Mouse (Mus musculus): ENCODE data around the gene Id3. TPM values are rescaled to one million over a fixed set of nuclear protein-coding genes. Genes with fewer than 3 reads are reported as not detected.

The Id3 gene
- total RNA-seq, 2 experiments from 2014 or later, result 1.8 to 2.0 TPM

DNA sequence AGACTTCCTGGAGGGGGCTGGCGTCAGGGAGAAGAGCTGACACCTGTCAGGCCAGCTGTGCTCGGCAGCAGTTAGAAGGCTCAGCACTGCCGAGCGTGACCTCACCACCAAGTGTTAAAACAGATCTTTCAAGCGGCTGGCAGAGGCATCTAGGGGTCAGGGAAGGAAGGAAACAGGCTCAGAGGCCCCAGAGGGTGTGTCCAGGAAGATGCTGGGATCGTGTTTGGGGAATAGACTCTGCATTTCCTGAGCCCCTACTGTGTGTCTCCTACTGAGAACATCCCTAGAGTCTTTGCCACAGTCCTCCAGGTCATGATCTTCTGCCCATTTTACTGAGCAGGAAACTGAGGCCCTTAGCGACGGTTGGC is 33.9 kb downstream of the Id3 start:
- no peak for ATAC-seq (ENCODE audit: poor library complexity, severe bottlenecking)

DNA sequence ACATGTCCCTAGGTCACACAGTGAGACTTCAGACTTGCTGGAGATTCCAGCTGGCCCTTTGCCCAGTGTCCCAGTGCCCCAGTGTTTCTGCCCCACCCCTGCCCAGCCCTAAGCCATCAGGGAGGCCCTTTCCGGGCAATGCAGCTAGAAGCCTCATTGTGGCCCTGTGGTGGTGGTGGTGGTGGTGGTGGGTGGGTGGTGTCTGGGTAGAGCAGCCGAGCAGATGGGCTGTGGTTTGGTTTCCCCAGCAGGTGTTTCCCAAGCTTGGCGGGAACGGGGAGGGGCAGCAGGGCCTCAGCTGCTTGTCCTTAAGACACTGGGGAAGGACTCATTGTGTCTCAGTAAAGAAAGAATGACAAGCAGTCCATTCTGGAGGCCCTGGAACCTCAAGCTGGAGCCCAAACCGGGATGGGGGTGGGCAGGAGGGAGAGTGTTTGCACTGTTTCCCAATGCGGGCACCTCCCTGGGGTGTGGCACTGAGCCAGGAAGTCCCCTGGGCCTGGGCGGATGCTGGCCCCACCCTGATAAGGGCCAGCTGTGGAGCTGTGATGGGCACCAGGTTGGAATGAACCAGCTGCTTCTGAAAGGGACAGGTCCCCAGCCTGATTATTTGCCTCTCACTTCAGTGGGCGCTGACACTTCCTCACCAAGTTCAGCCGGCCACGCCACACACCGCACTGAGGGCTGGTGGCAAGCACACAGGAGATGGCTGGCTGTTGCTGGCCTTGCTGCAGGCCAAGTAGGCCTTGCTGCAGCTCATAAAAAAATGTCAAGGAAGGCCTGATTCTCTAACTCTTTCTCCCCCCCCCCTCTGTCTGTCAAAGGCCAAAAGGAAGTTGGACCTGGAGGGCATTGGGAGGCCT is 34.5 kb downstream of the Id3 start:
- ATAC-seq (ENCODE audit: poor library complexity, severe bottlenecking), result peak; percentile 43

DNA sequence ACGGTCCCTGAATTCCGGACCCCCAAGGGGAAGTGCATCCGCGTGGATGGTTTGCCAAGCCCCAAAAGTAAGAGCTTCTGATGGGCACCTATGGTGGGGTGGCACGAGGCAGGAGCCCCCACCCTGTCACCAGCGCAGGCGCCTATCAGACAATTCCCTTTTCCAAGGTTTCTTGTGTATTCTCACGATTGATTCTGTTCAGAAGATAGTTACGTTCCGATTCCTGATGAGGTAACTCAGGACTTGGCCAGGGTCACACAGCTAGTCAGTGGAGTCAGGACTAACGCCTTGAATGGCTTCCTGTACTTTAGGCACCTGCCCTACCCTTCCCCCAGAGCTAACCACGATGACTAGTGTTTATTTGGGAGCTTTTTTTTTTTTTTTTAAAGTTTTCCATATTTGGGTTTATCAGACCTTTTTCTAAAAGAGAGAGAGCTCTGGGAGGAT is 35.2 kb downstream of the Id3 start:
- peak; percentile 15 for ATAC-seq (ENCODE audit: poor library complexity, severe bottlenecking)

DNA sequence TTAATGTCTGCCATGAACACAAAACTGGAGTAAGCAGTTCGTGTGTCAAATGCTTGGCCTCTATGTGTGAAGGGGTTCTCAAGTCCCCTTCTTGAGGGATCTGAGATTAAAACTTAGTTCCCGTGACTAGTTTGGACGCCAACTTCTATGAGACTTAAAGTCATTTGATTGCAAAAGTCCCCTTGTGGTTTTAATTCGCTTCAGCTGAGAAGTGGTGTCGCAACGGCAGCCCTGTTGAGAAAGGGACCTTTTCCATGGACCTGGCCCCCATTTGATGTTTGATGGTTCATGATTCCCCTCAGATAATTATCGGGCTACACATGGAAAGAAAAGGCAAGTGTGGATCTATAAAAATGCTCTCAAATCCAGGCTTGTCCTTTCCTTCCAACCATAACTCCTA is 36.2 kb downstream of the Id3 start:
- 0 out of 2 replicates have a peak, but pooled peaks have one; percentile 7 for ATAC-seq (ENCODE audit: poor library complexity, severe bottlenecking)

DNA sequence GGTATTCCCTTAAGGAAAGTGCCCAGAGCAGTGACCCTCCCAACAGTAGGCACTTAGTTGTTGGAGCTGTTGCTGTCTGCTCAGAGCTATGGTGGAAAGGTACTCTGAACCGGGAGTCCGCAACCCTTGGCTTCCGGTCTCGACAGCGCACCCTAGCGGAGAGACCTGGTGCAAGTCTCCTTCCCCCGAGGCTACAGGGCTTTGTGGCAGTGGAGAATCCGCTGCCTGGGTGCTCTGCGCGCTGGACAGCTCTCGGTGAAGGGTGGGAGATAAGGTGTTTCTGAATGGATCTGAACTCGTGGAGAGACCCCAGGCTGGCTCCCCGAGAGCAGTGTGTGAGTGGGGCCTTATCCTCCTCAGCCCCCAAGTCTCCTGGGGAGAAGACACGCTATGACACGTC is 36.7 kb downstream of the Id3 start:
- ATAC-seq (ENCODE audit: poor library complexity, severe bottlenecking), result peak; percentile 60

DNA sequence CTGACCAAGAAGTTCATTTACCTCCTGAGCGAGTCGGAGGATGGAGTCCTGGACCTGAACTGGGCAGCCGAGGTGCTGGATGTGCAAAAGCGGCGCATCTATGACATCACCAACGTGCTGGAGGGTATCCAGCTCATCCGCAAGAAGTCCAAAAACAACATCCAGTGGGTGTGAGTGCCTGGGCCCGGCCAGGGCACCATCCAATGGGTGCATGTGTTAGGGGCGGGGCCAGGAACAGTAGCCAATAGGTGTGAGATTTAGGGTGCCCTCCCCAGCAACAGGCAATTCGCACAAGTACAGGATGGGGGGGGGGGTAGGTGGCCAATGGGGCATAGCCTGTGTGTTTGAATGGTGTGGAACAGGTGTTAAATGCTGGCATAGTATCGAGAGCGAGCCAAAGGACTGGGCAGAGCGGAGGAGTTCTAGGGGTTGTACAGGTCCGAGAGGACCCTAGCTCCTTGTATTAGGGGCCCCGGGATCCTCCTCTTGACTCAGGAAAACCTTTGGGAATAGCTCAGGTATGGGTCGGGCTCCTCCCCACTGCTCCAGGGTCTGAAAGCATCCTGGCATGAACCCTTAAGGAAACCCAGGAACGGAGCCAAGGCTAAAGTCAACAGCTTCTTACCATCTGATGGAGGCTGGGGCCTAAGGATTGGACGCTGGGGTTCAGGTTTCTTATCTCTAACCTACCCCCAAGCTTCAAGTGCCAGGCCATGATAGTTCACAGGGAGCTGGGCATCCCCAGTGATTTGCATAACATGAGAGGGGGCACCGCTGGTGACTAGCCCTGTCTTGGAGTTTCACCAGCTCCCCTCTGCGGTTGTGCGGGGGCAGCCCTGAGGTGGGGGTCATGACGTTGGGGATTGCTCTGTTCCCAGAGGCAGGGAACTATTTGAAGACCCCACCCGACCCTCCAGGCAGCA is 37.4 kb downstream of the Id3 start:
- ATAC-seq (ENCODE audit: poor library complexity, severe bottlenecking), result peak; percentile 8; the same call in 1 of the 2 replicates

DNA sequence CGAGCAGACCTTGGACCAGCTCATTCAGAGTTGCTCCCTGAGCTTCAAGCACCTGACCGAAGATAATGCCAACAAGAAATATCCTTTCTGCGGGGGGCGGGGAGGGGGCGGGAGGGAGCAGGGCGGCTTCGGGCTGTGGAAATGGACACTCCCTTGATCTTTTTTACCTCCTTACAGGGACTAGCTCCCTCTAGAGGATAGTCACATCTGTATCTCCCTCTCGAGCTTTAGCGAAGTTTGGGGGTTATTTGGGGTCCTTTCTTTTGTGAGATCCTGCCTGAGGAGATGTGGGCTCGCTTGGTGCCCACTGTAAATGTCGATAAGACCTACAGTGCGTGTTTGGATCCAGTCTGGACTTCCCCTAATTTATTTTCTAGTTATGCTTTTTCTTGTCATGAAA is 38.1 kb downstream of the Id3 start:
- no peak for ATAC-seq (ENCODE audit: poor library complexity, severe bottlenecking)

DNA sequence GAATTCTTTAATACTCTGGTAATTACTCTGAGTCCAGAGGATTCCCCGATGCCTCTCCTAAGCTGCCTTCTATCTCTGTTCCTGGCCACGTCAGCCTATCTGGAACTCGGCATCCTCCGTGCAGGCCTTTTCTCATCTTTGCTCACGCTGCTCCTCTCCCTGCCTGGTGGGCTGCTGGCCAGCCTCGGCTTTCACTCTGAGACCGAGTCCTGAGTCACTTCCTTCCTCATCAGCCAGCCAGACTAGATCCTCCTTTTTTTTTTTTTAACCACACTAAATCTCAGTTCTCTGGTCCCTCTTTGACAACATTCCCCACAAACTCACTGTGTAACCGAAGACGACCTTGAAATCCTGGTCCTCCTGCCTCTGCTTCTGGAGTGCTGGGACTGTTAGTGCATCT is 42.1 kb downstream of the Id3 start:
- peak; percentile 75 for ATAC-seq (ENCODE audit: poor library complexity, severe bottlenecking)

DNA sequence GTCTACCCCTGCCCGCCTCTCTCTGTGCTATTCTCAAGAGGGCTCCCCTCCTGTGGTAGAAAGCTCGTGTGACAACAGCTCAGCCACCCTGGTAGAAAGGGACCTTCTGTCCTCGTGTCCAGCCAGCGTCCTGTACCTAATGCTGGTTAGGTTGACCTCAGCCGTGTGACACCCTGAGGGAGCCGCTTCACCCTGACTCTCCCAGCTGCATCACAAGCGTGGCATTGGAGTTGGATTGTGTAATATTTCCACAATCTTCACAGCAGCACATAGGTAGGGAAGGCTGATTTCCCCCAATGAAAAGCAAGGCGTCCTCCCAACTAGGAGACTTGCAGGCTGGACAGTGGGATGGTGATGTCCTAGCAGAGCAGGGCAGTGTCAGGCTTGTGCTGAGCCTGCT is 43.0 kb downstream of the Id3 start:
- ATAC-seq (ENCODE audit: poor library complexity, severe bottlenecking), result no peak

DNA sequence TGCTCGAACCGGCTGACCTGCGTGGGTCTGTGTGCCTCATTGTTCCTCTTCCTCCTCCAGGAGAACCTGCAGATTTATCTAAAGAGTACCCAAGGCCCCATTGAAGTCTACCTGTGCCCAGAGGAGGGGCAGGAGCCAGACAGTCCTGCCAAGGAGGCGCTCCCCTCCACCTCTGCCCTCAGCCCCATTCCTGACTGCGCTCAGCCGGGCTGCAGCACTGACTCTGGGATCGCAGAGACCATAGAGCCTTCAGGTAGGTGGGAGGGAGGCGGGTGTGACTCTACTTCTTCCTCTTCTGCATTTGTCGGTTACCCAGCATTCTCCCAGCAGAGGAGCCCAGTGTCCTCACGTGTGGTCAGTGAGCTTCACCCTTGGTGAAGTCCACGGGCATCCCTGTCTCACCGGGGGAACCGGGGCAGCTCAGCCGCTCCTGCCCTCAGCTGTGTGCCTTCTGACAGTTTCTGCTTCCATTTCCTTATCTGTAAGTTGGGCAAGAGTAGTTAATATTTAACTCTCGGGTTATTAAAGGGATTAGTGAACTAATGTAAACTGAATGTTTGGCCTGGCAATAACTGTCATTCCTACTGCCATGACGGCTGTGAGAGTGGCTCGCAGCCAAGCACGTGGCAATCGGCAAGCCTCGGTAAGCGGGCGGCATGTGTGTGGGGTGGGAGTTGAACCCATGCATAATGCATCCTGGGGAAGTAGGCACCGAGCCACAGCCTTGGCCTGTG is 43.6 kb downstream of the Id3 start:
- peak; percentile 45 for ATAC-seq (ENCODE audit: poor library complexity, severe bottlenecking)

DNA sequence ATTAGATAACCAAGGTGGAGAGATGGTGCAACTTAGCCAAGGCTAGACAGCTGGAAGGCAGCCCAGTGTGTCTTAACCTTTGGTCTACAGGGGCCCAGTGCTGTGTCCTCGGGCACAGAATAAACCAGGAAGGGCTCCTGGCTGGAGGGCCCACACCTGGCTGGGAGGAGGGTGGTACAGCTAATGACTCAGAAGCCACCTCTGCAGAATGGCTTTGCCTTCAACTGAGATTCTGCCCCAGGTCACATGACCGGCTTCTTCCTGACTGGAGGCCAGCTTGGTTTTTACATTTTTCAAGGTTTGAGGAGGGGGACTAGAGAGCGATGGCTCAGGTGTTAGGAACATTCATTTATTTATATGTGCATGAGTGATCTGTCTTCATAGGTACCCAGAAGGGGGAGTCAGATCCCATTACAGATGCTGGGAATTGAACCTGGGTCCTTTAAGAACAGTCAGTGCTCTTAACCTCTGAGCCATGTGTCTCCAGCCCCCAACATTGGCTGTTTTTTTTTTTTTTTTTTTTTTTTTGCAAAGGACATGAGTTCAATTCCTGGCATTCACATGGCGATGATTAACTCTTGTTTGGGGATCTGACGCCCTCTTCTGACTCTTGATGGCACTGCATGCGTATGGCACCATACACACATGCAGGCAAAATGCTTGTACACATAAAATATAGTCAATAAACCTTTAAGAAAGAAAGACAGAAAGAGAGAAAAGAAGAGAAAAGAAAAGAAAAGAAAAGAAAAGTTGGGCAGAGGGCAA is 45.9 kb downstream of the Id3 start:
- 0 out of 2 replicates have a peak, but pooled peaks have one; percentile 20 for ATAC-seq (ENCODE audit: poor library complexity, severe bottlenecking)

DNA sequence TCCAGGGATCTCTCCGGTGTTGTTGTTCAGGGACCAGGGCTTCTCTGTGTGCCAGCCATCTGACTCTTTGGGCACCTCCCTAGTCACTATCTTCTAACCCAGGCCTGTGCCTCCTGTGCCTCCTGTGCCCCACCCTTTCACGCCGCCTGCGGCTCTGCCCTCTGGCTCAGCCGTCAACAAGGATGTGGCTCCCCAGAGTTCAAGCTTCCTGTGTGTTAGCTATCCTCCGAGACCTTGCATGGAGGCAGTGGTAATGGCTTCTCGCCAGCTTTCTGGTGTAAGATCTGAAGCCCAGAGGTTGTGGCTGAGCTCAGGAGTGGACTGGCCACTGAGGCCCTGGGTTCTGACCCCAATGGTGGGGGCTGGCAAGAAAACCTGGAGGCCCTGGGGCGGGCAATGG is 46.6 kb downstream of the Id3 start:
- peak; percentile 55 for ATAC-seq (ENCODE audit: poor library complexity, severe bottlenecking)

DNA sequence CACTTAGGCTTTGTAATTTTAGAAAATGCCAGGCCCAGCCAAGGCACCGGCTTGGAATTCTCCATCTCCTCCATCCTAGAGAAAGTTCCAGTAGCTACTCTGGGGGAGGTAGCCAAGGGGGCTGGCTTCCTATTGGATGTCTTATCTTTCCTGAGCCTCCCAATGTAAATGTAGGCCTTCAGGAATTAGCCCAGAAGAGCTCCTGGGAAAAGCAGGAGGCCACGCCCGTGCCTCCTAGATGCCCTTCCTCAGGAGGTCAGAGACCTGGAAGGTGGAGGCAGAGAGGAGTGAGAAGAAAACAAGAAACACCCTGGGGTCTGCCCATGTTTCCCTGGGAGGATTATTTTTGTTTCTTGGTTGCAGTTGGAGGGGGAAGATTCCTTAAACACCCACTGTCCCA is 50.3 kb downstream of the Id3 start:
- ATAC-seq (ENCODE audit: poor library complexity, severe bottlenecking), result no peak

DNA sequence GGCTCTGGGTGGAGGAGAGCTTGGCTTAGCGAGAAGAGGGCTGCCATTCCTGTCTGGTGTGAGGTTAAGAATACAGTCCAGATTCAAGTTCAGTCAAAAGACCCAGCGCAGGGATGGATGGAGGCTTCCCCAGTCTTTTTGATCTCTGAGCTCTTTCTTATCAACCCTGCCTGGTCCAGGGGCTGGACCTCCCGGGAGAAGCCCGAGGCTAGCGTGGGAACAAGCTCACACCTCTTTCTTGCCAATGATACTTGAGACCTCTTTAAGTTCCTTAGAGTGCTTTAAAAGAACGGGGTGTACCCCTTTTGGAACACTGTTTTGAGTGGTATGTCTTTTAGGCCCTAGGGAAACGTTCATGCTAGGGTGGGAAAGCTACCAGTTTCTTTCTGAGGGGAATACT is 51.7 kb downstream of the Id3 start:
- no peak for ATAC-seq (ENCODE audit: poor library complexity, severe bottlenecking)

Other genes with a start within 250 kb of the Id3 start
- 15.2 and 16.9 TPM in 2 replicates for gene Cnr2, start 248.1 kb upstream of the Id3 start, total RNA-seq (2015)
- gene Cnr2, start 248.1 kb upstream of the Id3 start, total RNA-seq (2017), result 18.8 and 20.7 TPM in 2 replicates
- gene Fuca1, start 222.8 kb upstream of the Id3 start, total RNA-seq (2015), result 72.1 and 86.7 TPM in 2 replicates
- 143 and 189 TPM in 2 replicates for gene Fuca1, start 222.8 kb upstream of the Id3 start, total RNA-seq (2017)
- gene Hmgcl, start 197.0 kb upstream of the Id3 start, total RNA-seq (2015), result 60.7 and 76.8 TPM in 2 replicates
- gene Hmgcl, start 197.0 kb upstream of the Id3 start, total RNA-seq (2017), result 54.9 and 60.4 TPM in 2 replicates
- gene Gale, start 179.8 kb upstream of the Id3 start, total RNA-seq (2015), result 6.4 and 7.6 TPM in 2 replicates
- 10.0 and 11.6 TPM in 2 replicates for gene Gale, start 179.8 kb upstream of the Id3 start, total RNA-seq (2017)
- 49.7 and 51.4 TPM in 2 replicates for gene Lypla2, start 170.9 kb upstream of the Id3 start, total RNA-seq (2015)
- 21.4 and 25.3 TPM in 2 replicates for gene Lypla2, start 170.9 kb upstream of the Id3 start, total RNA-seq (2017)
- gene Pithd1, start 156.2 kb upstream of the Id3 start, total RNA-seq (2015), result 14.9 and 18.5 TPM in 2 replicates
- 20.6 and 26.2 TPM in 2 replicates for gene Pithd1, start 156.2 kb upstream of the Id3 start, total RNA-seq (2017)
- gene Eloa, start 121.7 kb upstream of the Id3 start, total RNA-seq (2015), result 61.0 and 62.7 TPM in 2 replicates
- 63.0 and 68.6 TPM in 2 replicates for gene Eloa, start 121.7 kb upstream of the Id3 start, total RNA-seq (2017)
- 1,014 and 1,023 TPM in 2 replicates for gene Rpl11, start 90.1 kb upstream of the Id3 start, total RNA-seq (2015)
- gene Rpl11, start 90.1 kb upstream of the Id3 start, total RNA-seq (2017), result 540 and 557 TPM in 2 replicates
- gene E2f2, start 28.9 kb downstream of the Id3 start, total RNA-seq (2015), result 78.1 and 107 TPM in 2 replicates
- 59.4 and 63.6 TPM in 2 replicates for gene E2f2, start 28.9 kb downstream of the Id3 start, total RNA-seq (2017)
- gene Asap3, start 62.9 kb downstream of the Id3 start, total RNA-seq (2015), result not detected in 2 replicates
- gene Asap3, start 62.9 kb downstream of the Id3 start, total RNA-seq (2017), result 0.04 TPM in 1 of 2 replicates, not detected in the other
- gene Tcea3, start 104.2 kb downstream of the Id3 start, total RNA-seq (2015), result 5.6 and 6.0 TPM in 2 replicates
- gene Tcea3, start 104.2 kb downstream of the Id3 start, total RNA-seq (2017), result 3.5 and 7.2 TPM in 2 replicates
- 4.2 and 4.5 TPM in 2 replicates for gene Zfp46, start 141.2 kb downstream of the Id3 start, total RNA-seq (2015)
- 8.1 and 9.3 TPM in 2 replicates for gene Zfp46, start 141.2 kb downstream of the Id3 start, total RNA-seq (2017)
- gene Hnrnpr, start 167.4 kb downstream of the Id3 start, total RNA-seq (2015), result 80.0 and 85.4 TPM in 2 replicates
- gene Hnrnpr, start 167.4 kb downstream of the Id3 start, total RNA-seq (2017), result 124 and 138 TPM in 2 replicates

Measured in megakaryocyte, adult 5-6 weeks (primary cell).